Mouse (Mus musculus) macrophage (primary cell): ENCODE measurements around the gene Cbl. TPM values are rescaled to one million over a fixed set of nuclear protein-coding genes. Genes with fewer than 3 reads are reported as not detected.
"Not testable (repeated sequence)": the region's sequence is repeated elsewhere in the genome, so short reads cannot be mapped to it uniquely, and the experiment has no call there.

Source experiments
- H3K27ac ChIP-seq: fragments of 350-480 bp; formaldehyde crosslinking; 2 replicates; pipeline ENCODE4 v1.9.0; 2021
- H3K36me3 ChIP-seq: fragments of 350-480 bp; formaldehyde crosslinking; 2 replicates; pipeline ENCODE4 v1.9.0; 2021; ENCODE audit errors: inconsistent target
- H3K4me3 ChIP-seq: fragments of 350-480 bp; formaldehyde crosslinking; 2 replicates; pipeline ENCODE4 v1.9.0; 2021; ENCODE audit errors: inconsistent target
- H3K79me2 ChIP-seq: fragments of 350-480 bp; formaldehyde crosslinking; 2 replicates; pipeline ENCODE4 v1.9.0; 2021; ENCODE audit errors: inconsistent target
- WGBS: methylation state at CpG from one replicate; pipeline ENCODE4 v1.1.7; 2026; ENCODE audit warnings: inconsistent platforms; ENCODE audit not compliant: missing documents; 5-methylcytosine and 5-hydroxymethylcytosine counted together
- polyA plus RNA-seq: library from polyadenylated mRNA; stranded (reverse); fragments of 250-400 nt; gene quantifications from 3 replicates; pipeline ENCODE4 v1.2.4, GENCODE M21; 2018; ENCODE audit warnings: inconsistent platforms

Gene Cbl
- polyA plus RNA-seq, 1 experiment from 2014 or later: 37.9 TPM

GRCm38 (mm10) chr9:44125546-44126428 lies 108.1 kb downstream of the Cbl start:
- no peaks in the 10 kb centered on the region for H3K36me3 ChIP-seq
- 44% methylated on average over 18 of the region's 18 CpGs for WGBS
- H3K27ac ChIP-seq: no peak overlapping the region
- no peaks in the 10 kb centered on the region for H3K79me2 ChIP-seq
- no peak overlapping the region for H3K4me3 ChIP-seq

- Histone ChIP-seq H3K27ac (no peak overlapping the region), H3K4me3 (no peak overlapping the region), H3K36me3 (no peaks in the 10 kb centered on the region), H3K79me2 (no peaks in the 10 kb centered on the region)
- 84% methylated on average over 5 of the region's 5 CpGs for WGBS
Measured at GRCm38 (mm10) chr9:44125026-44125425, 108.8 kb downstream of the Cbl start.

- no peak overlapping the region for H3K27ac ChIP-seq
- H3K36me3 ChIP-seq: no peaks in the 10 kb centered on the region
- no peak overlapping the region for H3K4me3 ChIP-seq
- 67% methylated on average over 6 of the region's 6 CpGs for WGBS
- no peaks in the 10 kb centered on the region for H3K79me2 ChIP-seq
Measured at GRCm38 (mm10) chr9:44124317-44124716, 109.5 kb downstream of the Cbl start.

GRCm38 (mm10) chr9:44119948-44120465 lies 113.8 kb downstream of the Cbl start:
- H3K27ac ChIP-seq: no peak overlapping the region
- no peaks in the 10 kb centered on the region for H3K79me2 ChIP-seq
- no peaks in the 10 kb centered on the region for H3K36me3 ChIP-seq
- WGBS: 90% methylated on average over 7 of the region's 8 CpGs
- H3K4me3 ChIP-seq: no peak overlapping the region

- H3K27ac ChIP-seq: no peak overlapping the region
- H3K36me3 ChIP-seq: no peaks in the 10 kb centered on the region
- no peak overlapping the region for H3K4me3 ChIP-seq
- 67% methylated on average over 5 of the region's 5 CpGs for WGBS
- no peaks in the 10 kb centered on the region for H3K79me2 ChIP-seq
Measured at GRCm38 (mm10) chr9:44119011-44119410, 114.8 kb downstream of the Cbl start.

- H3K36me3 ChIP-seq: no peaks in the 10 kb centered on the region
- no peak overlapping the region for H3K4me3 ChIP-seq
- WGBS: 94% methylated on average over 2 of the region's 4 CpGs
- peaks cover 7% of the 10 kb centered on the region; the same call in 1 of the 2 replicates for H3K79me2 ChIP-seq
- H3K27ac ChIP-seq: no peak overlapping the region
Measured at GRCm38 (mm10) chr9:44116182-44116581, 117.7 kb downstream of the Cbl start.

GRCm38 (mm10) chr9:44115599-44115998 lies 118.2 kb downstream of the Cbl start:
- peaks cover 8% of the 10 kb centered on the region; the same call in 1 of the 2 replicates for H3K79me2 ChIP-seq
- WGBS: 85% methylated on average over 9 of the region's 9 CpGs

GRCm38 (mm10) chr9:44114453-44114852 lies 119.4 kb downstream of the Cbl start:
- Histone ChIP-seq H3K36me3 (no peaks in the 10 kb centered on the region), H3K79me2 (peaks cover 20% of the 10 kb centered on the region), H3K27ac (no peak overlapping the region), H3K4me3 (no peak overlapping the region)
- WGBS: 97% methylated on average over 2 of the region's 2 CpGs

More at GRCm38 (mm10) chr9:44115599-44115998, 118.2 kb downstream of the Cbl start:
- Histone ChIP-seq H3K4me3 (no peak overlapping the region), H3K36me3 (no peaks in the 10 kb centered on the region), H3K27ac (no peak overlapping the region)

GRCm38 (mm10) chr9:44113105-44113789 lies 120.6 kb downstream of the Cbl start, which contains the start of the genes Gm49380 and Rnf26:
Gm49380 (minus strand) TSS chr9:44113500.
Rnf26 (minus strand) TSS chr9:44113517.
- Histone ChIP-seq H3K27ac (no peak within 1 kb of the TSS), H3K79me2 (peaks cover 32% of the 10 kb centered on the region), H3K4me3 (peak within 1 kb of the TSS; percentile 48), H3K36me3 (no peaks in the 10 kb centered on the region)
- WGBS: under 1% methylated on average over 51 of the region's 51 CpGs

- H3K36me3 ChIP-seq, H3K27ac ChIP-seq, H3K4me3 ChIP-seq: not testable (repeated sequence)
- 82% methylated on average over 4 of the region's 12 CpGs for WGBS
- H3K79me2 ChIP-seq: peaks cover 45% of the 10 kb centered on the region
Measured at GRCm38 (mm10) chr9:44111909-44112308, 121.9 kb downstream of the Cbl start.

- Histone ChIP-seq H3K36me3 (no peaks in the 10 kb centered on the region), H3K4me3 (no peak overlapping the region), H3K27ac (no peak overlapping the region), H3K79me2 (peaks cover 50% of the 10 kb centered on the region)
- 17% methylated on average over 7 of the region's 9 CpGs for WGBS
Measured at GRCm38 (mm10) chr9:44109360-44110095, 124.3 kb downstream of the Cbl start.

- H3K27ac ChIP-seq: no peak overlapping the region
- 94% methylated on average over 31 of the region's 31 CpGs for WGBS
- no peaks in the 10 kb centered on the region for H3K36me3 ChIP-seq
- H3K79me2 ChIP-seq: peaks cover 50% of the 10 kb centered on the region
- no peak overlapping the region for H3K4me3 ChIP-seq
Measured at GRCm38 (mm10) chr9:44108269-44109055, 125.4 kb downstream of the Cbl start.

- Histone ChIP-seq H3K27ac (no peak overlapping the region), H3K36me3 (no peaks in the 10 kb centered on the region), H3K79me2 (peaks cover 50% of the 10 kb centered on the region), H3K4me3 (no peak overlapping the region)
- 91% methylated on average over 22 of the region's 25 CpGs for WGBS
Measured at GRCm38 (mm10) chr9:44107557-44108179, 126.2 kb downstream of the Cbl start.
